Mouse (Mus musculus) liver, embryonic 11.5 days (tissue): ENCODE data around the gene Cfap44. TPM values are rescaled to one million over a fixed set of nuclear protein-coding genes. Genes with fewer than 3 reads are reported as not detected.

Experiments
- ATAC-seq: fragments of 200-750 bp; cut with Nextera tagmentation; replicated peaks from 2 replicates; pipeline ENCODE4 v1.8.0; 2017; ENCODE audit warnings: moderate number of reproducible peaks, mild to moderate bottlenecking, moderate TSS enrichment, moderate library complexity; ENCODE audit not compliant: low FRiP score
- DNase-seq: peaks from one replicate; pipeline ENCODE4 v3.0.0-alpha.2; 2017; ENCODE audit warnings: low spot score
- H3K27ac ChIP-seq: fragments of 300-500 bp; sonication (generic); 2 replicates; pipeline ENCODE4 v1.5.1; 2014; ENCODE audit warnings: mild to moderate bottlenecking, low read depth, low read length, control low read depth
- H3K27me3 ChIP-seq: fragments of 300-500 bp; sonication (generic); replicated peaks from 2 replicates; pipeline ENCODE4 v1.6.1; 2014; ENCODE audit warnings: low read length, mixed read lengths; ENCODE audit not compliant: control insufficient read depth, insufficient read depth
- H3K36me3 ChIP-seq: fragments of 300-500 bp; sonication (generic); 2 replicates; pipeline ENCODE4 v1.6.1; 2014; ENCODE audit warnings: mild to moderate bottlenecking, low read length, moderate library complexity, mixed read lengths; ENCODE audit not compliant: control insufficient read depth, insufficient read depth
- H3K4me1 ChIP-seq: fragments of 300-500 bp; sonication (generic); replicated peaks from 2 replicates; pipeline ENCODE4 v1.6.1; 2014; ENCODE audit warnings: low read length, mixed read lengths; ENCODE audit not compliant: control insufficient read depth, insufficient read depth
- H3K4me2 ChIP-seq: fragments of 300-500 bp; sonication (generic); 2 replicates; pipeline ENCODE4 v1.6.1; 2014; ENCODE audit warnings: mild to moderate bottlenecking, control low read depth, moderate library complexity
- H3K4me3 ChIP-seq: fragments of 300-500 bp; sonication (generic); 2 replicates; pipeline ENCODE4 v1.5.1; 2014; ENCODE audit warnings: low read depth, low read length, control low read depth
- H3K9ac ChIP-seq: fragments of 300-500 bp; sonication (generic); 2 replicates; pipeline ENCODE4 v1.6.1; 2014; ENCODE audit warnings: low read depth, low read length, control low read depth
- H3K9me3 ChIP-seq: fragments of 300-500 bp; sonication (generic); 2 replicates; pipeline ENCODE4 v1.6.1; 2016; ENCODE audit warnings: low read length, inconsistent platforms, mixed read lengths; ENCODE audit not compliant: control insufficient read depth
- WGBS: fragments of 180-500 bp; shearing (Covaris S2); extraction: QIAGEN DNeasy Blood & Tissue Kit; methylation state at CpG from one replicate; pipeline ENCODE4 v1.1.7; 2014; 5-methylcytosine and 5-hydroxymethylcytosine counted together
- polyA plus RNA-seq: library from polyadenylated mRNA; unstranded; fragments of >200 nt; fragmentation: Nextera tagmentation; extraction: Ambion mirVana; gene quantifications from 2 replicates; pipeline ENCODE4 v1.2.1, GENCODE M21; 2014

Cfap44 gene
- polyA plus RNA-seq, 1 experiment from 2014 or later = 0.53 TPM

DNA sequence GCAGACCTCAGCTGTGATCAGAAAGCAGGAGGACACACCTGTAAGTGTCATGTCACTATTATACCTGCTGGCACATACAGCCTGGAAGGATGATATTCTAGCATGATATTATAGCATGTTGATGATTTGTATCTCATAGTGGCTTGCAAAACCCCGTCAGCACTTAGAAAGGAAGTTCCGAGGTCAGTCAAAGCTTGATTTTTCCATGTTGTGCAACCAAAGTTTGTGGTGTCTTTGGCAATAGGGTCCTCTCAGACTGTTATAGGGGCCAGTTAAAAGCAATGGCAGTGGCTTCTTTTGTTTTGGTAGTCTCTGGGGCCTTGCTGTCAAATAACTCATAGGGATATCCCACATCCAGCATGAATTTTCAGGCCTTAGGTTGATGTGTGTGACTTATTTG, 63.3 kb downstream of the Cfap44 start:
- WGBS = 72% methylated on average over 2 of the region's 2 CpGs
- no peak overlapping the region for H3K4me2 ChIP-seq
- ATAC-seq (no peak), DNase-seq (no peak)
- no peak overlapping the region for H3K27ac ChIP-seq
- H3K4me1 ChIP-seq = no peaks in the 10 kb centered on the region
- no peaks in the 10 kb centered on the region for H3K9me3 ChIP-seq
- H3K4me3 ChIP-seq = no peak overlapping the region
- no peaks in the 10 kb centered on the region for H3K27me3 ChIP-seq
- no peaks in the 10 kb centered on the region for H3K36me3 ChIP-seq
- H3K9ac ChIP-seq = no peak overlapping the region

DNA sequence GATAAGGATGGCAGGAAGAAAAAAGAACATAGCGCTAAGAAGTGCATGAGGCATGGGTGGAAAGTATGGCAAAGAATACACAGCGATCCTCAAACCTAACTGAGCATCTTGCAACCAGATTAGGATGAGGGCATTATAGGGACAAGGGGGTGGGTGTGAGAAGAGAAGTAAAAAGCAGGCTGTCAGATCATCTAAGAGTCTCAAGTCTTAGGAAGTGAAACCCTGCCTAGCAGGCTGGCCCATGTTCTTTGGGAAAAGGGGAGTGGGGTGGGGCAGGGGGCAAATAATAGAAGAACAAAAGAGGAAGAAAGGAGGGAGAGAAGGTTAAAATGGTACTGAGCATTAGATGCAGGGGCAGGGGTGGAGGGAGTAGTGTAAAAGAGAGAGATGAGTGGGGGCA, 64.2 kb downstream of the Cfap44 start:
- no peak overlapping the region for H3K4me3 ChIP-seq
- no peak overlapping the region for H3K4me2 ChIP-seq
- no peaks in the 10 kb centered on the region for H3K36me3 ChIP-seq
- H3K27ac ChIP-seq = no peak overlapping the region
- DNase-seq = no peak
- H3K27me3 ChIP-seq = no peaks in the 10 kb centered on the region
- H3K9ac ChIP-seq = no peak overlapping the region
- H3K9me3 ChIP-seq = no peaks in the 10 kb centered on the region
- no peak for ATAC-seq
- 92% methylated on average over 2 of the region's 2 CpGs for WGBS
- no peaks in the 10 kb centered on the region for H3K4me1 ChIP-seq

DNA sequence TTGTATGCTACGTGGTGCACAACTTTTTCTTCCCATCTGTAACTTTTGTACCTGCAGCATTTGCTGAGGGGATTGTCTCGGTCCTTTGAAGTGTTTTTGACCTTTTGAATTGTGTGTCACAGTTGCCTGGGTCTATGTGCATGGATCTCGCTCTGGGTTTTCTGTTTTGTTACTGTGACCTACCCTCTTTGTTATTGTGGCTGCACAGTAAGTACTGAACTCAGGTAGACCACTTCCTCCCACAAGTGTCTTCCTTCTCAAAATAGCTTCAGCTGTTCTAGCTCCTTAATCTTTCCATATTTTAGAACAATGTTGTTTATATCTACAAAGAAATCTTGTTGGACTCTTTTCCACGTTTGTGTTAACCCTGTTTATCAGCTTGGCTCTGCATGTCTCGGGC, 66.3 kb downstream of the Cfap44 start:
- Histone ChIP-seq H3K9ac (no peak overlapping the region), H3K4me3 (no peak overlapping the region), H3K36me3 (no peaks in the 10 kb centered on the region), H3K4me2 (no peak overlapping the region), H3K27ac (no peak overlapping the region), H3K9me3 (no peaks in the 10 kb centered on the region), H3K4me1 (no peaks in the 10 kb centered on the region), H3K27me3 (no peaks in the 10 kb centered on the region)
- DNase-seq (no peak), ATAC-seq (no peak)
- WGBS = 66% methylated on average over 5 of the region's 5 CpGs

DNA sequence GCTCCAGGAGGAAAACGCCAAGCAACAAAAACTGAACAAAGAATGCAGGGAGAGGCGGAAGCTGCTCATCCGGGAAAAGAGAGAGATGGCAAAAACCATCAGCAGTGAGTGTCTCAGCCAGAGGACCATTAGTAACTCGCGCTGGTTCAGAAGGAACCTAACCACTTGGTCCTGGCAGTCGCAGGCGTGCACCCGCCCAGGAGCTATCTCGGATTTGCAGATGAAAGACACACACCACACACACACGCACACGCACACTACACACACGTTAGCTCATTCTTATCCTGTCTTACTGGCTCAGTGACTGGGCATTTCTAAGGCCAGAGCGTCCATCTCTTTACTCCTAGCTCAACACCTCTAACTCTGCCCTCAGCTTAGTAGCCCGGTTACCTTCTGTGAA, 80.7 kb downstream of the Cfap44 start:
- Histone ChIP-seq H3K4me2 (no peak overlapping the region), H3K9ac (no peak overlapping the region), H3K4me1 (no peaks in the 10 kb centered on the region), H3K36me3 (no peaks in the 10 kb centered on the region), H3K27ac (no peak overlapping the region), H3K9me3 (no peaks in the 10 kb centered on the region), H3K27me3 (no peaks in the 10 kb centered on the region), H3K4me3 (no peak overlapping the region)
- DNase-seq (no peak), ATAC-seq (no peak)
- WGBS = 81% methylated on average over 14 of the region's 14 CpGs

DNA sequence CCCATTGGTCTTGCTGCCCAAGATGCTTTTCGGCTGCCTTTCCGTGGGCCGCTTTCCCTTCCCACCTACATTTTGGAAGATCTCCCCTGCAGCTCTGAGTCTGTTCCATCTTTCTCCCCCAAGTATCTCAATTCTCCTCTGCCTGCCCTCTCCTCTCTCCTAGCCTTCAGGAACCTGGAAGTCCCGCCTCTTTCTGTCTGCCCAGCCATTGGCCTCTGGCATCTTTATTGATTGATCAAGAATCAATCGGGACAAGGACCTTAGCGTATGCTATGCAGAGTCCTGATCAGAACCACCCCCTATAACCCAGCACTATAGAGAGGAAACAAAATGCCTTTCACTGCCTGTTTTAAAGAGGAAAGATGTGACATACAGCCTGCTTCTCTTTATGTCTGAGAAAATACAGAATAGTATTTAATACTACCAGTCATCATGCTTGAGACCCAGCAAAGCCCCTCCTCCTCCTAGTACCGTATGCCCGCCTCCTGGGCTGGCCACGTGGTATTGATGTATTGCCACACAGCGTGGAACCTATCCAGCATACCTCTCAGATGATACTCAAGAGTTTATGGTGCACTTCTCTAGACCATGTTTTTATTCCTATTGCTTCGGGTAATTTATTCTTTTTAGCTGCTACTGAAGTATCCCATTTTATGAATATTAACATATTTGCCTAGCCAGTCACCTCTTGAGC, 81.2 kb downstream of the Cfap44 start:
- whole genome bisulfite sequencing = 77% methylated on average over 11 of the region's 11 CpGs
- Histone ChIP-seq H3K4me2 (no peak overlapping the region), H3K27ac (no peak overlapping the region), H3K27me3 (no peaks in the 10 kb centered on the region), H3K4me1 (no peaks in the 10 kb centered on the region), H3K4me3 (no peak overlapping the region), H3K36me3 (no peaks in the 10 kb centered on the region), H3K9ac (no peak overlapping the region), H3K9me3 (no peaks in the 10 kb centered on the region)
- ATAC-seq (no peak), DNase-seq (no peak)

DNA sequence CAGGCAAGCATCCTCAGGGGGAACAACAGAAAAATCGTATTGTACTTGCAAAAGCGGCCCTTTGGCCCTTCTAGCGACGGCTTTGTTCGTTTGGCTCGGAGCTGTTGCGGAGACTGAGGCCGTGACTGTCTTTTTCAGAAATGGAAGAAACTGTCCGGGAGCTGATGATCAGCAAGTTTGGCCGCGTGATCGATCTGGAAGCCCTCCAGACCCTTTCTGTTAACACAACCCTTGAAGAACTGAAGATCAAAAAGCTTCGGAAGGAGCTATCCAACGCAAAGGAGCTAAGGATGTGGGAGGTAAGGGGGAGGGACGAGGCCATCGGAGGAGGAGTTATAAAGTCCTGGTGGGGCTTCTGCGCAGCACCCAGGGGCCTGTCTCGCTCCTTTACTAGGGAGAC, 84.2 kb downstream of the Cfap44 start:
- H3K4me2 ChIP-seq = no peak overlapping the region
- DNase-seq = no peak
- no peaks in the 10 kb centered on the region for H3K9me3 ChIP-seq
- 36% methylated on average over 18 of the region's 18 CpGs for WGBS
- H3K9ac ChIP-seq = no peak overlapping the region
- H3K27ac ChIP-seq = no peak overlapping the region
- H3K4me1 ChIP-seq = no peaks in the 10 kb centered on the region
- no peaks in the 10 kb centered on the region; the same call in 1 of the 2 replicates for H3K27me3 ChIP-seq
- H3K36me3 ChIP-seq = no peaks in the 10 kb centered on the region
- ATAC-seq = no peak
- H3K4me3 ChIP-seq = no peak overlapping the region

DNA sequence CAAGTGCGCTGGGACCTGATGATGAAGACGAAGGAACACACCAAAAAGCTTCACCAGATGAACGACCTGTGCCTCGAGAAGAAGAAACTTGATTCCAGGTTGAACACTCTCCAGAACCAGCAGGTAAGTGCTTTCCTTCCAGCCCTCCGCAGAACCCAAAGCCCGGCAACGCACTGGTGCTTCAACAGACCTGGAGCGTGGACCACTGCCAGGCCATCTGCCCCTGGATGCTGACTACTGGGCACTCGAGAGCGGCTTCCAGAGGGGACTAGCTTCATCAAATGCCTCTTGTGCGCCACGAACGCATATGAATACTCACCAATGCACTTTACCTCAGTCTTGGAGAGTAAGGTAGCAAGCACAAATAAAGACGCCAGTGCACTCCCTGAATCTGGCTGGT, 85.3 kb downstream of the Cfap44 start:
- Histone ChIP-seq H3K36me3 (no peaks in the 10 kb centered on the region), H3K27ac (no peak overlapping the region), H3K27me3 (no peaks in the 10 kb centered on the region; the same call in 1 of the 2 replicates), H3K4me1 (no peaks in the 10 kb centered on the region), H3K4me3 (no peak overlapping the region), H3K9ac (no peak overlapping the region), H3K4me2 (no peak overlapping the region), H3K9me3 (no peaks in the 10 kb centered on the region)
- WGBS = 87% methylated on average over 14 of the region's 14 CpGs
- DNase-seq (no peak), ATAC-seq (no peak)

DNA sequence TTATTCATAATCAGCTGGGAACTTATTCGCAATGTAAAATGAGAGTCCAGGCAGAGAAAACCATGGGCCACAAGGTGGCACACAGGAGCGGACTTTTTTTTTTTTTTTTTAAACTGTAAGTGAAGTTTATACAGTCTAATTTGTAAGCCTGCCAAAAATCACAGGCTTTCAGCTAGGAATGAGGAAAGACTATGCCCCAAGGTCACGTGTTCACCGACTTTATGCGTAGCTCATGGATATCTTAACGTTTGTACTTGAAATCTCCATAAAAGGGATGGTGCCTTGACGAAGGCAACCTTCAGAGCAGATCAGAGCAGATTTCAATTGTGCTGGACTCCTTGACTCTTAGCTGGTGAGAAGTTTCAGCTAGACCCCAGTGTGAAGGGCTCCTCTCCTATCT, 86.0 kb downstream of the Cfap44 start:
- no peaks in the 10 kb centered on the region for H3K9me3 ChIP-seq
- H3K9ac ChIP-seq = no peak overlapping the region
- no peak overlapping the region for H3K27ac ChIP-seq
- H3K4me1 ChIP-seq = no peaks in the 10 kb centered on the region
- H3K36me3 ChIP-seq = no peaks in the 10 kb centered on the region
- DNase-seq = no peak
- whole genome bisulfite sequencing = 60% methylated on average over 7 of the region's 7 CpGs
- no peaks in the 10 kb centered on the region; the same call in 1 of the 2 replicates for H3K27me3 ChIP-seq
- H3K4me2 ChIP-seq = no peak overlapping the region
- no peak overlapping the region for H3K4me3 ChIP-seq
- ATAC-seq = no peak
